Mouse (Mus musculus): ENCODE results near the gene H2-Ab1. TPM values are rescaled to one million over a fixed set of nuclear protein-coding genes. Genes with fewer than 3 reads are reported as not detected.

The H2-Ab1 gene
- polyA plus RNA-seq, 1 experiment from 2014 or later, result 1.7 TPM

DNA sequence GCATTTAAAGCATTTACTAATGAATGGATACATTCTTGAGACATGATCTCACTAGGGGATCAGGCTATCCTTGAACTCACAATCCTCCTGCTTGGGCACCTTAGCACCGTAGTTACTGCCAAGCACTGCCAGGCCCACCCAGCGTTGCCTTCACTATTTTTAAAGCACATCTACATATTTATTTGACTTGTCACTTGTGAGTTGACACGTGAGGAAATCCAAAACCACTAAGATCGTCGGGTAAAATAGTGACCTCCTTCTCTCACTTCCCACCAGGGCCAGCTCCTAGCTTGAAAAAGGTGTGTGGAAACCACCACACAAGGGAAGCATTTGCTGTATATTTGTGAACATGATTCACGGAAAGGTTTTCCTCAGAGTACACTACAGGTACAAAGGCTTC is 29.5 kb downstream of the H2-Ab1 start:
- 0 out of 2 replicates have a peak, but pooled peaks cover 2% of the 10 kb centered on the region for H3K4me1 ChIP-seq
- H3K9me3 ChIP-seq (replicated peaks), result no peaks in the 10 kb centered on the region
- H3K4me2 ChIP-seq (replicated peaks), result no peak overlapping the region
- no peaks in the 10 kb centered on the region for H3K36me3 ChIP-seq
- no peak overlapping the region for H3K4me3 ChIP-seq
- ATAC-seq (ENCODE audit: low FRiP score), result no peak
- WGBS, result 73% methylated on average over 6 of the region's 6 CpGs
- H3K27me3 ChIP-seq, result peaks cover 3% of the 10 kb centered on the region; the same call in 1 of the 2 replicates
- no peak overlapping the region for H3K9ac ChIP-seq
- H3K27ac ChIP-seq, result no peak overlapping the region

DNA sequence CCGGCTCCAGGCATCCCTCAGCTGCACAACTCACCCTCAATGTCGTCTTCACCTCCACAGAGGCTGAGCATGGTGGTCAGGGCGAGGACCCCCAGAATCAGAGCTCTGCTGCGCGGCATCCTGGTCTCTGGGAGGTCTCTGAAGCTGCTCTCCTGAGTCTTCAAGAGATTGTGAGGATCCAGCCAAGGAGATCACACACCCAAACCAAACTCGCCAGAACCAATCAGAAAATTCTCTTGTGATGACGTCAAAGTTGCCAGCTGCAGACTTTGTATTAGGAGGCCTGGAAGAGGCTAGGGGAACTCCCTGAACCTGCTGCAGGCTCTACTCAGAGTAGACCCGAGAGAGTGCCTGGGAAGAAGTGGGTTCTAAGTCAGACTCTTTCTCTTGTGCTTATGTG is 30.2 kb downstream of the H2-Ab1 start, which contains the start of gene H2-Aa:
Gene H2-Aa, minus strand, starts transcription at position 176 of the 400 bp plus-strand sequence.
- no peaks in the 10 kb centered on the region for H3K36me3 ChIP-seq
- no peak within 1 kb of the TSS for H3K4me2 ChIP-seq (replicated peaks)
- WGBS, result 16% methylated on average over 8 of the region's 8 CpGs
- H3K27ac ChIP-seq, result no peak within 1 kb of the TSS
- 0 out of 2 replicates have a peak, but pooled peaks cover 2% of the 10 kb centered on the region for H3K4me1 ChIP-seq
- no peak within 1 kb of the TSS for H3K9ac ChIP-seq
- H3K9me3 ChIP-seq (replicated peaks), result no peaks in the 10 kb centered on the region
- H3K27me3 ChIP-seq, result peaks cover 3% of the 10 kb centered on the region; the same call in 1 of the 2 replicates
- ATAC-seq (ENCODE audit: low FRiP score), result no peak
- no peak within 1 kb of the TSS for H3K4me3 ChIP-seq

DNA sequence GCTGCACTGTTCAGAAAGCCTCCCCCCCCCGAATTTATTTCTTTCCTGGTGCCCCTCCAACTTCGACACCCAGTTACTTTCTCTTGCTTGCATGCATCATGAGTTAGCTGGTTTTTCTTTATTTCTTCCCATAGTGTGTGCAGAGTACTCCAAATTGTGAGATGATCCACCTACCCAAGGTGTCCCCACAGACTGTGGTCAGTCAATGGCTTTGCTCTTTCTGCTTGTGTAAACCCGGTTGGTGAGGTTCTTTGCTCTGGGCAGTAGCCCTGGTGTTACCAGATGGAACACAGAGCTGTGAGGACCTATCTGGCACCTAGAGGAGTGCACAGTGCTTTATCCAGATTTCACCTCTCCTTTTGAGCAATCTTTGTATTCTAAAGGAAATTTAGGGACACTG is 30.6 kb downstream of the H2-Ab1 start:
- ATAC-seq (ENCODE audit: low FRiP score), result no peak
- Histone ChIP-seq H3K9ac (no peak overlapping the region), H3K27ac (no peak overlapping the region), H3K4me3 (no peak overlapping the region), H3K9me3 (replicated peaks) (no peaks in the 10 kb centered on the region), H3K36me3 (no peaks in the 10 kb centered on the region), H3K4me1 (0 out of 2 replicates have a peak, but pooled peaks cover 2% of the 10 kb centered on the region), H3K4me2 (replicated peaks) (no peak overlapping the region), H3K27me3 (peaks cover 3% of the 10 kb centered on the region; the same call in 1 of the 2 replicates)
- 69% methylated on average over 3 of the region's 3 CpGs for WGBS

DNA sequence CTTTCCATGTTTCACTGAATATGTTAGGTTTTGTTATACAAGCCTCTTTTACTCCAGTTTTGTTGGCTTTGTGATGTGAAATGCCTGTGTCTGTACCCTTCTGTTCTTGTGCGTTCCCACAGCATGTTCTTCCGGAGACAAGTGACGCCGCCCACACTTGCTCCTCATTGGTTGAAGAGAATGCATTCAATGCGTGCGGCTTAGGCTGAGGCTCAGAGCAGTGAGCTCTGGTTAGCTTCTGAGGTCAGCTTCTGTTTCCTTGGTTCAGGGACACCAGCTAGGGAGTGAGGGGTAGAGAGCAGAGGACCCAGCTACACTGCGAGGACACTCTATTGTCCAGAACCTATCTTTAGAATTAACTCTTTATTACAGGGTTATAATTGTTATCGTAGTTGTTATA is 34.1 kb downstream of the H2-Ab1 start:
- peak; percentile 85 for ATAC-seq (ENCODE audit: low FRiP score)
- H3K9ac ChIP-seq, result no peak overlapping the region

DNA sequence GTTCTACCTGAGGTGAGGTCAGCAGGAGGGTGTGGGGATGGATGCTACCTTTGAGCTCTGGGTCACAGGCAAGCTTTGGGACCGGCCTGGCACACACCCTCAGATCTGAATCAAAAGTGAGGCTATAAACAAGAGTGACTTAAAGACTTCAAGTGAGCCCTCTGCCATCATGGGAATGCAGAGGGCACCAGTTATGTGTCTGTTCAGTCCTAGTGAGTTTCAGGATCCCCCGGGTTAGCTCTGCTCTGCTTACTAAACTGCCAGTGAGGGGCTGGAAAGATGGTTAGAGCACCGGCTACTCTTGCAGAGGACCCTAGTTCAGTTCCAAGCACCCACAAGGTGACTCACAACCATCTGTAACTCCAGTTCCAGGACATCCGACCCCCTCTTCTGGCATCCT is 35.1 kb downstream of the H2-Ab1 start:
- WGBS, result 82% methylated on average over 3 of the region's 4 CpGs
- Histone ChIP-seq H3K4me2 (replicated peaks) (no peak overlapping the region), H3K9me3 (replicated peaks) (no peaks in the 10 kb centered on the region), H3K9ac (no peak overlapping the region), H3K4me3 (no peak overlapping the region), H3K27me3 (peaks cover 3% of the 10 kb centered on the region; the same call in 1 of the 2 replicates), H3K36me3 (no peaks in the 10 kb centered on the region), H3K4me1 (0 out of 2 replicates have a peak, but pooled peaks cover 2% of the 10 kb centered on the region), H3K27ac (no peak overlapping the region)
- ATAC-seq (ENCODE audit: low FRiP score), result no peak

More for the DNA sequence above, 34.1 kb downstream of the H2-Ab1 start:
- Histone ChIP-seq H3K4me2 (replicated peaks) (no peak overlapping the region), H3K27ac (no peak overlapping the region), H3K36me3 (no peaks in the 10 kb centered on the region), H3K27me3 (peaks cover 2% of the 10 kb centered on the region; the same call in 1 of the 2 replicates), H3K9me3 (replicated peaks) (no peaks in the 10 kb centered on the region), H3K4me1 (0 out of 2 replicates have a peak, but pooled peaks cover 2% of the 10 kb centered on the region), H3K4me3 (no peak overlapping the region)
- 15% methylated on average over 8 of the region's 8 CpGs for WGBS

DNA sequence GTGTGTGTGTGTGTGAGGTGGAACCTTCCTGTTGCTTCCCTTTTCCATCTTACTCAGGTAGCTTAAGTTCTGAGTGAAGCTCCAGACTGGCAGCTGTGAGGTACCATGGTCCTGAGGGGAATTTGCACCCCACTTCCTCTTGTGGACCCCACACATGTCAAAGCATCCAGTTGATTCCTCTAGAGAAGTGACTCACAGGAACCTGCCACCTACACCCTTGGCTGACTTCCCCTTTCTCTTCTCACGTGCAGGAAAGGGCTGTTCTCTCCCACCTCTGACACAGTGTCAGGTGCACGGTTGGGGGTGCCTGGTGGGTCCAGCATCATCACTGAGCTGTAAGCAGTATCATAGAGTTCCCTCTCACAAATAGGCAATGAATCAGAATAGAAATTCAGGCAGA is 36.0 kb downstream of the H2-Ab1 start:
- H3K36me3 ChIP-seq, result no peaks in the 10 kb centered on the region
- no peaks in the 10 kb centered on the region for H3K9me3 ChIP-seq (replicated peaks)
- 47% methylated on average over 2 of the region's 2 CpGs for WGBS
- ATAC-seq (ENCODE audit: low FRiP score), result no peak
- H3K4me1 ChIP-seq, result 0 out of 2 replicates have a peak, but pooled peaks cover 2% of the 10 kb centered on the region
- no peak overlapping the region for H3K27ac ChIP-seq
- no peak overlapping the region for H3K4me3 ChIP-seq
- H3K27me3 ChIP-seq, result peaks cover 3% of the 10 kb centered on the region; the same call in 1 of the 2 replicates
- no peak overlapping the region for H3K9ac ChIP-seq
- H3K4me2 ChIP-seq (replicated peaks), result no peak overlapping the region

DNA sequence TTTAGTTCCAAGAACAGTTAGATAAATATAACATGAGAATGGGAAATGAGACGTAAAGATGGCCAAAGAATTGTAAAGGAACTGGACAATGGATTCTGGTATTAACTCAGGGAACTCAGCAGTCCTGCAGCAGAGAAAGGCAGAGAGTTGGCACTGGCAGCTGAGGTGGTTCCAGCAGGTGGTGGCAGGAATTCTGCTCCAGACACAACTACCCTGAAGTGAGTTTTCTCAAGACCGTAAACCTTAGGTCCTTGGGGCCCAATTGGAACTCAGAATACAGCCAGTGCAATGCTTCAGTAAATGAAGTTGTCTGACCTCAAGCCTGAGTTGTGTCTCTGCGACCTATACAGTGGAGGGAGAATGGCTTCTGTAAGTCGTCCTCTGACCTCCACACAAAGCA is 36.8 kb downstream of the H2-Ab1 start:
- Histone ChIP-seq H3K4me1 (0 out of 2 replicates have a peak, but pooled peaks cover 2% of the 10 kb centered on the region), H3K4me3 (no peak overlapping the region), H3K27me3 (peaks cover 3% of the 10 kb centered on the region; the same call in 1 of the 2 replicates), H3K9me3 (replicated peaks) (no peaks in the 10 kb centered on the region), H3K27ac (no peak overlapping the region), H3K36me3 (no peaks in the 10 kb centered on the region), H3K4me2 (replicated peaks) (no peak overlapping the region), H3K9ac (no peak overlapping the region)
- ATAC-seq (ENCODE audit: low FRiP score), result no peak
- WGBS, result 71% methylated on average over 4 of the region's 4 CpGs

DNA sequence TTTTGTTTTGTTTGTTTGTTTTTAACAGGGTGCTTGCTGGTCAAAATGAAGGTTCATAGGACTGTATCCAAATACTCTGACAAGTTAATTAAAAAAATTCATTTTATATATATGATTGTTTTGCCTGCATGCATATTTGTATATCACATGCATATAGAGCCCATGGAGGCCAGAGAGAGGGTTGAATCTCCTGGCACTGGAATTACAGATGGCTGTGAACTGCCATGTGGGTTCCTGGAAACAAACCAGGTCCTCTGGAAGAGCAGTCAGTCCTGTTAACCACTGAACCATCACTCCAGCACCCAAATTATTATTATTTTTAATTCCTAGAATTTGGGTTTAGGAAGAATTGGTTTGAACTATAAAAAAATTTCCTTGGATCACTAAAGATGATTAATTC is 37.8 kb downstream of the H2-Ab1 start:
- H3K4me1 ChIP-seq, result 0 out of 2 replicates have a peak, but pooled peaks cover 2% of the 10 kb centered on the region
- no peak for ATAC-seq (ENCODE audit: low FRiP score)

DNA sequence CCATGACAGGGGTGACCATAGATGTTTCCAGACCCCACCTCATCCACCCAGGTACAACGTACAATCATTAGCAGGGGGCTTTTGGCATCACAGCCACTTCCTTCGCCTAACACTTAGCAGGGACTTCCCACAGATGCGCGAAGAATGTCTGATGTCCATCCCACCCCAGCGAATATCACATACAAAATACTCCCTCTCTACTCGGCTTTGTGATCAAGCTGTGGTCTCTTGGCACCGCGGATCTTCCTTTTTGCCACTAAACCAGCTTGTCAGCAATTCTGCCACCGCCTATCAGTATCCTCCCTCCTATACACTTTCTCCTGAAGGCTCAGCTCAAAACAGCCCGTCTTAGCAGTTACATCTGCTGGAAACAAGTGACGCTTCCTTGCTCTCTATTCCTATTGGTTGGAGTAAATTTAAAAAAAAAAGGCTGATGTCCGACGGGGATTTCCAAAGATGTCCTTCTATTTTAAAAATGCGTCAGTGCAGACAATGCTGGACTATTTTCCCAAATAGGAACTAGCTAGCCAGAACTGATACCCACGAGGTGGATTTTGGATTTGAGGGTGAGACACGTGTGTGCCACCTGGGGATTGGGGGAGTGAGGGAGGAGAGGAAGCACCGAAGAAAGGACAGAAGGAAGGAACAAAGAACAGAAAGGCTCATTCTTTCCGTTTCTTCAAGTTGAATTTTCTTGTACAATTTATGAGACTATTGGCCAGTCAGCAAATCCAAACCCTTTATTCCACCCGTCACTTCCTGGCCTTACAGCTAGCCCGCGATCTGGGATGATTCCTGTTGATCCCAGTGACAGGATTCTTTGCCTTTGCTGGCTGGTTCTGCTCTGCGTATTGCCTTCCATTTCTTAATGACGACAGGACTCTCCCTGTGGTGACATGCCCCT is 38.7 kb downstream of the H2-Ab1 start:
- 0 out of 2 replicates have a peak, but pooled peaks cover 2% of the 10 kb centered on the region for H3K4me1 ChIP-seq
- H3K9ac ChIP-seq, result 0 out of 2 replicates have a peak overlapping the region, but pooled peaks have one; percentile 9
- H3K27me3 ChIP-seq, result 0 out of 2 replicates have a peak, but pooled peaks cover 3% of the 10 kb centered on the region
- no peaks in the 10 kb centered on the region for H3K36me3 ChIP-seq
- H3K4me2 ChIP-seq (replicated peaks), result peak overlapping the region; percentile 51
- H3K4me3 ChIP-seq, result peak overlapping the region; percentile 33
- no peaks in the 10 kb centered on the region for H3K9me3 ChIP-seq (replicated peaks)
- peak; percentile 81 for ATAC-seq (ENCODE audit: low FRiP score)
- no peak overlapping the region for H3K27ac ChIP-seq
- WGBS, result 24% methylated on average over 23 of the region's 23 CpGs

More for the DNA sequence above, 37.8 kb downstream of the H2-Ab1 start:
- H3K36me3 ChIP-seq, result no peaks in the 10 kb centered on the region
- H3K4me3 ChIP-seq, result no peak overlapping the region
- H3K27ac ChIP-seq, result no peak overlapping the region
- H3K9me3 ChIP-seq (replicated peaks), result no peaks in the 10 kb centered on the region
- H3K4me2 ChIP-seq (replicated peaks), result no peak overlapping the region
- 0 out of 2 replicates have a peak, but pooled peaks cover 3% of the 10 kb centered on the region for H3K27me3 ChIP-seq
- no peak overlapping the region for H3K9ac ChIP-seq

DNA sequence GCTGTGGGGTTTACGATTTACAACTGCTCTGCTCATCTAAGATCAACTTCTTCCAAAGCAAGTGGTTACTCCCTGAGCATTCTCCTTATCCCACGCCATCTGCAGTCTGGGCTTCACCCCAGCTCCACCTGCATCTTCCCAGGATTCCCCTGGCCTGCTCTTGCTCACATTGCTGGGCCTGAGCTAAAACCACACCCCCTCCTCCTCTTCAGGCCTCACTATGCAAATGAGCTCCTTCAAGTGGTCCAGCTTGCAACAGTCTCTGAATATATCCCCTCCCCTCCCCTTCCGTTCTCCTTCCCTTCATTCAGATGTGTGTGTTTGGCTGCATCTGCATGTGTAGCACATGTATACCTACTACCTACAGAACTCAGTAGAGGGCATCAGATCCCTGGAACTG is 41.9 kb downstream of the H2-Ab1 start:
- Histone ChIP-seq H3K27me3 (0 out of 2 replicates have a peak, but pooled peaks cover 3% of the 10 kb centered on the region), H3K36me3 (no peaks in the 10 kb centered on the region), H3K9me3 (replicated peaks) (no peaks in the 10 kb centered on the region), H3K4me3 (no peak overlapping the region), H3K4me2 (replicated peaks) (no peak overlapping the region), H3K27ac (no peak overlapping the region), H3K4me1 (no peaks in the 10 kb centered on the region), H3K9ac (no peak overlapping the region)
- WGBS, result 58% methylated on average over 3 of the region's 3 CpGs
- ATAC-seq (ENCODE audit: low FRiP score), result no peak

DNA sequence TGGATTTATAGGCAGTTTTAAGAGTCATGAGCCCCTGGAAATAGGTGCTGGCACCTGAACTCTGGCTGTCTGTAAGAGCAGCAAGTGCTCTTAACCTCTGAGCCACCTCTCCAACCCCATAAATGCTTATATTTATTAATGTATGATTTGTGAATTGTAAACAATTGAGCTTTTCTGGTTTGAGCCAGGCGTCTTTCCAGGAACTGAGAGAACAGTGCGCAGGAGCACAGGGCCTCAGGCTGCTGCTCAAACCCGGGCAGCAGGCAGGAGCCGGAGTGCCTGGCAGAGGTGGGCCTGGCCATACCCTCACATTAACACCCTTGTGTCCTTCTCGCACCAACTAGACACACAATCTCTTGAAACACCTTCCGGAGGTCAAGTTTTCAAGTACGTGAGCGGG is 42.6 kb downstream of the H2-Ab1 start:
- no peak for ATAC-seq (ENCODE audit: low FRiP score)
- no peaks in the 10 kb centered on the region for H3K36me3 ChIP-seq
- no peak overlapping the region for H3K4me2 ChIP-seq (replicated peaks)
- H3K9me3 ChIP-seq (replicated peaks), result no peaks in the 10 kb centered on the region
- H3K27ac ChIP-seq, result no peak overlapping the region
- H3K4me1 ChIP-seq, result no peaks in the 10 kb centered on the region
- no peak overlapping the region for H3K4me3 ChIP-seq
- 94% methylated on average over 8 of the region's 8 CpGs for WGBS
- no peak overlapping the region for H3K9ac ChIP-seq
- H3K27me3 ChIP-seq, result 0 out of 2 replicates have a peak, but pooled peaks cover 3% of the 10 kb centered on the region
